Mouse (Mus musculus) thymus, adult 2 months (tissue): Measurements from ENCODE around the gene Scaf1. TPM values are rescaled to one million over a fixed set of nuclear protein-coding genes. Genes with fewer than 3 reads are reported as not detected.

Source experiments
- DNase-seq: peaks from one replicate; pipeline ENCODE4 v3.0.0; 2021
- H3K27ac ChIP-seq: fragments of 200-500 bp; 2 replicates; pipeline ENCODE4 v1.5.1; 2012; ENCODE audit warnings: low read length, control low read depth; ENCODE audit not compliant: control insufficient read depth, insufficient read depth
- H3K27me3 ChIP-seq: fragments of 200-500 bp; 2 replicates; pipeline ENCODE4 v1.6.1; 2012; ENCODE audit warnings: mild to moderate bottlenecking, low read length, moderate library complexity, mixed read lengths; ENCODE audit not compliant: control insufficient read depth, insufficient read depth
- H3K36me3 ChIP-seq: fragments of 200-500 bp; 2 replicates; pipeline ENCODE4 v1.6.1; 2012; ENCODE audit warnings: mild to moderate bottlenecking, low read length, moderate library complexity; ENCODE audit not compliant: control insufficient read depth, insufficient read depth
- H3K4me1 ChIP-seq: fragments of 200-500 bp; replicated peaks from 2 replicates; pipeline ENCODE4 v1.6.1; 2012; ENCODE audit warnings: low read length; ENCODE audit not compliant: control insufficient read depth, insufficient read depth
- H3K4me3 ChIP-seq: fragments of 200-500 bp; 2 replicates; pipeline ENCODE4 v1.5.1; 2012; ENCODE audit warnings: mild to moderate bottlenecking, low read length, control low read depth, moderate library complexity; ENCODE audit not compliant: control insufficient read depth, insufficient read depth
- CTCF ChIP-seq: fragments of 200-500 bp; IDR thresholded peaks from 2 replicates; pipeline ENCODE4 v1.5.1; 2012; ENCODE audit warnings: mild to moderate bottlenecking, control low read depth, low read length, moderate library complexity, borderline replicate concordance; ENCODE audit not compliant: control insufficient read depth, poor library complexity, insufficient read depth; ENCODE audit errors: extremely low read depth
- POLR2A ChIP-seq: fragments of 200-500 bp; IDR thresholded peaks from 2 replicates; pipeline ENCODE4 v1.6.1; 2012; ENCODE audit warnings: mild to moderate bottlenecking, low read length, control low read depth, moderate library complexity; ENCODE audit not compliant: control insufficient read depth, poor library complexity, insufficient read depth; ENCODE audit errors: extremely low read depth
- WGBS: fragments of 180-500 bp; shearing (Covaris S2); methylation state at CpG from one replicate; pipeline ENCODE4 v1.1.7; 2018; 5-methylcytosine and 5-hydroxymethylcytosine counted together
- polyA plus RNA-seq: library from polyadenylated mRNA; depleted of rRNA; stranded (reverse); fragments of >200 nt; gene quantifications from 2 replicates; pipeline ENCODE4 v1.2.3, GENCODE M21; 2012

Gene Scaf1
- polyA plus RNA-seq, 1 experiment = 118 TPM

GRCm38 (mm10) chr7:44960512-44960910 lies 55.7 kb downstream of the Scaf1 start:
- no peak for DNase-seq
- Histone ChIP-seq H3K36me3 (no peaks in the 10 kb centered on the region), H3K27ac (no peak overlapping the region), H3K27me3 (no peaks in the 10 kb centered on the region), H3K4me3 (no peak overlapping the region), H3K4me1 (no peaks in the 10 kb centered on the region)
- TF ChIP-seq POLR2A = no peak
- TF ChIP-seq CTCF = no peak
- 93% methylated on average over 13 of the region's 13 CpGs for WGBS

GRCm38 (mm10) chr7:44959874-44960511 lies 56.2 kb downstream of the Scaf1 start:
- no peak for DNase-seq
- no peak for TF ChIP-seq CTCF
- TF ChIP-seq POLR2A = no peak
- no peaks in the 10 kb centered on the region for H3K27me3 ChIP-seq

GRCm38 (mm10) chr7:44959281-44959680 lies 56.9 kb downstream of the Scaf1 start:
- Histone ChIP-seq H3K36me3 (no peaks in the 10 kb centered on the region), H3K4me3 (no peak overlapping the region), H3K4me1 (no peaks in the 10 kb centered on the region), H3K27me3 (no peaks in the 10 kb centered on the region), H3K27ac (no peak overlapping the region)
- DNase-seq = no peak
- WGBS = 88% methylated on average over 8 of the region's 8 CpGs
- no peak for TF ChIP-seq POLR2A
- no peak for TF ChIP-seq CTCF

More at GRCm38 (mm10) chr7:44959874-44960511, 56.2 kb downstream of the Scaf1 start:
- WGBS = 72% methylated on average over 10 of the region's 10 CpGs
- Histone ChIP-seq H3K4me1 (no peaks in the 10 kb centered on the region), H3K36me3 (no peaks in the 10 kb centered on the region), H3K27ac (no peak overlapping the region), H3K4me3 (no peak overlapping the region)

- WGBS = 27% methylated on average over 7 of the region's 7 CpGs
- TF ChIP-seq CTCF (no peak), POLR2A (no peak)
- Histone ChIP-seq H3K27ac (no peak overlapping the region), H3K4me3 (no peak overlapping the region), H3K4me1 (no peaks in the 10 kb centered on the region), H3K27me3 (no peaks in the 10 kb centered on the region), H3K36me3 (no peaks in the 10 kb centered on the region)
- peak; percentile 29 for DNase-seq
These were observed 58.0 kb downstream of the Scaf1 start for GRCm38 (mm10) chr7:44958208-44958607.

- H3K27me3 ChIP-seq = no peaks in the 10 kb centered on the region; the same call in 1 of the 2 replicates
- H3K36me3 ChIP-seq = no peaks in the 10 kb centered on the region
- TF ChIP-seq POLR2A (no peak), CTCF (no peak)
- no peak overlapping the region for H3K4me3 ChIP-seq
- H3K4me1 ChIP-seq = peaks cover 7% of the 10 kb centered on the region
- H3K27ac ChIP-seq = no peak overlapping the region
- no peak for DNase-seq
- 95% methylated on average over 20 of the region's 20 CpGs for WGBS
These were observed 58.9 kb downstream of the Scaf1 start for GRCm38 (mm10) chr7:44957183-44957835.

- H3K27ac ChIP-seq = no peak overlapping the region
- DNase-seq = no peak
- 92% methylated on average over 6 of the region's 6 CpGs for WGBS
- no peak overlapping the region for H3K4me3 ChIP-seq
- TF ChIP-seq CTCF (no peak), POLR2A (no peak)
- H3K36me3 ChIP-seq = no peaks in the 10 kb centered on the region
- peaks cover 8% of the 10 kb centered on the region for H3K4me1 ChIP-seq
- H3K27me3 ChIP-seq = no peaks in the 10 kb centered on the region; the same call in 1 of the 2 replicates
These were observed 59.9 kb downstream of the Scaf1 start for GRCm38 (mm10) chr7:44956266-44956665.
